Mouse (Mus musculus) neural tube, embryonic 11.5 days (tissue): ENCODE results near the gene Ip6k2. TPM values are rescaled to one million over a fixed set of nuclear protein-coding genes. Genes with fewer than 3 reads are reported as not detected.

Experiments used
- ATAC-seq: fragments of 200-750 bp; cut with Nextera tagmentation; 2 replicates; pipeline ENCODE4 v1.8.0; 2017; ENCODE audit warnings: moderate number of reproducible peaks, mild to moderate bottlenecking, moderate TSS enrichment, moderate library complexity; ENCODE audit not compliant: insufficient read depth, low FRiP score, low TSS enrichment
- DNase-seq: peaks from one replicate; pipeline ENCODE4 v3.0.0-alpha.2; 2015; ENCODE audit warnings: low spot score
- H3K27ac ChIP-seq: fragments of 300-500 bp; sonication (generic); 2 replicates; pipeline ENCODE4 v1.5.1; 2014; ENCODE audit warnings: low read depth, mild to moderate bottlenecking, low read length
- H3K27me3 ChIP-seq: fragments of 300-500 bp; sonication (generic); 2 replicates; pipeline ENCODE4 v1.6.1; 2014; ENCODE audit warnings: mild to moderate bottlenecking, low read length, mixed read lengths; ENCODE audit not compliant: control insufficient read depth, insufficient read depth
- H3K36me3 ChIP-seq: fragments of 300-500 bp; sonication (generic); 2 replicates; pipeline ENCODE4 v1.6.1; 2014; ENCODE audit warnings: mild to moderate bottlenecking, low read length, moderate library complexity, mixed read lengths; ENCODE audit not compliant: control insufficient read depth, insufficient read depth
- H3K4me1 ChIP-seq: fragments of 300-500 bp; sonication (generic); 2 replicates; pipeline ENCODE4 v1.6.1; 2014; ENCODE audit warnings: low read length, mixed read lengths; ENCODE audit not compliant: control insufficient read depth, insufficient read depth
- H3K4me2 ChIP-seq: fragments of 300-500 bp; sonication (generic); 2 replicates; pipeline ENCODE4 v1.6.1; 2014; ENCODE audit warnings: low read depth, mild to moderate bottlenecking, moderate library complexity
- H3K4me3 ChIP-seq: fragments of 300-500 bp; sonication (generic); 2 replicates; pipeline ENCODE4 v1.5.1; 2014; ENCODE audit warnings: low read depth, low read length
- H3K9ac ChIP-seq: fragments of 300-500 bp; sonication (generic); 2 replicates; pipeline ENCODE4 v1.6.1; 2014; ENCODE audit warnings: mild to moderate bottlenecking, low read length
- H3K9me3 ChIP-seq: fragments of 300-500 bp; sonication (generic); 2 replicates; pipeline ENCODE4 v1.6.1; 2016; ENCODE audit warnings: low read length; ENCODE audit not compliant: control insufficient read depth
- WGBS: fragments of 180-500 bp; shearing (Covaris S2); extraction: QIAGEN DNeasy Blood & Tissue Kit; methylation state at CpG from one replicate; pipeline ENCODE4 v1.1.7; 2014; 5-methylcytosine and 5-hydroxymethylcytosine counted together
- polyA plus RNA-seq: library from polyadenylated mRNA; unstranded; fragments of >200 nt; fragmentation: Nextera tagmentation; extraction: Ambion mirVana; gene quantifications from 2 replicates; pipeline ENCODE4 v1.2.1, GENCODE M21; 2014

Gene Ip6k2
- polyA plus RNA-seq, 1 experiment from 2014 or later = 129 TPM

- H3K4me1 ChIP-seq = no peaks in the 10 kb centered on the region
- H3K4me2 ChIP-seq = no peak overlapping the region
- no peaks in the 10 kb centered on the region for H3K9me3 ChIP-seq
- 83% methylated on average over 10 of the region's 10 CpGs for WGBS
- H3K36me3 ChIP-seq = no peaks in the 10 kb centered on the region
- DNase-seq (no peak), ATAC-seq (no peak)
- no peak overlapping the region for H3K9ac ChIP-seq
- H3K4me3 ChIP-seq = no peak overlapping the region
- H3K27ac ChIP-seq = no peak overlapping the region
- H3K27me3 ChIP-seq = no peaks in the 10 kb centered on the region
These were observed 18.6 kb upstream of the Ip6k2 start for GRCm38 (mm10) chr9:108764971-108765370.

DNA sequence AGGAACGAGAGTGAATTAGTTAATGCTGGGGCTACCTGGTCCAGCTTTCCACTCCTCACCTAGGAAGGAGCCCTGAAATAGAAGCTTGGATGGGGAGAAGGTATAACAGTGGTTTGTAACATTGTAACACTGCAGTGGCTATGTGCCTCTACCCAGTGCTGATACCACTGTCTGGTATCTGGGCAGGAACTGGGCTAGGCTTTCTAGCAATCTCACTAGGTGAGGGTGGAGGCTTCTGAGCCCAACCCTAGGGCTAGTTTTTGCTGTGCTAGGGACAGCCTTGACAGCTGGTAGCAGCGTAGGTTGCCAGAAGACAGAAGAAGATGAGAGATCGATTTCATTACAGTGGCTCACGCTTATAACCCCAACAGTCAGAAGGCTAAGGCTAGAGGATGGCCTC is 7.0 kb upstream of the Ip6k2 start:
- ATAC-seq = no peak
- no peak overlapping the region for H3K27ac ChIP-seq
- WGBS = 90% methylated on average over 4 of the region's 4 CpGs

GRCm38 (mm10) chr9:108777276-108777675 is 6.3 kb upstream of the Ip6k2 start:
- H3K36me3 ChIP-seq = no peaks in the 10 kb centered on the region
- H3K4me2 ChIP-seq = no peak overlapping the region
- H3K27ac ChIP-seq = no peak overlapping the region
- no peaks in the 10 kb centered on the region for H3K4me1 ChIP-seq
- 77% methylated on average over 4 of the region's 4 CpGs for WGBS
- no peak overlapping the region for H3K4me3 ChIP-seq
- DNase-seq (no peak), ATAC-seq (no peak)
- no peaks in the 10 kb centered on the region; the same call in 1 of the 2 replicates for H3K9me3 ChIP-seq
- no peaks in the 10 kb centered on the region for H3K27me3 ChIP-seq
- H3K9ac ChIP-seq = no peak overlapping the region

More for the DNA sequence above, 7.0 kb upstream of the Ip6k2 start:
- no peaks in the 10 kb centered on the region; the same call in 1 of the 2 replicates for H3K9me3 ChIP-seq
- H3K4me3 ChIP-seq = no peak overlapping the region
- no peaks in the 10 kb centered on the region for H3K27me3 ChIP-seq
- DNase-seq = no peak
- H3K4me1 ChIP-seq = no peaks in the 10 kb centered on the region
- no peaks in the 10 kb centered on the region for H3K36me3 ChIP-seq
- no peak overlapping the region for H3K9ac ChIP-seq
- H3K4me2 ChIP-seq = no peak overlapping the region

GRCm38 (mm10) chr9:108780959-108781358 is 2.6 kb upstream of the Ip6k2 start:
- H3K4me2 ChIP-seq = no peak overlapping the region
- H3K9ac ChIP-seq = no peak overlapping the region
- no peak overlapping the region for H3K4me3 ChIP-seq
- no peak for DNase-seq
- no peaks in the 10 kb centered on the region for H3K36me3 ChIP-seq
- ATAC-seq = no peak
- no peak overlapping the region for H3K27ac ChIP-seq
- no peaks in the 10 kb centered on the region for H3K27me3 ChIP-seq
- no peaks in the 10 kb centered on the region for H3K9me3 ChIP-seq
- H3K4me1 ChIP-seq = peaks cover 11% of the 10 kb centered on the region
- WGBS = 69% methylated on average over 5 of the region's 5 CpGs

DNA sequence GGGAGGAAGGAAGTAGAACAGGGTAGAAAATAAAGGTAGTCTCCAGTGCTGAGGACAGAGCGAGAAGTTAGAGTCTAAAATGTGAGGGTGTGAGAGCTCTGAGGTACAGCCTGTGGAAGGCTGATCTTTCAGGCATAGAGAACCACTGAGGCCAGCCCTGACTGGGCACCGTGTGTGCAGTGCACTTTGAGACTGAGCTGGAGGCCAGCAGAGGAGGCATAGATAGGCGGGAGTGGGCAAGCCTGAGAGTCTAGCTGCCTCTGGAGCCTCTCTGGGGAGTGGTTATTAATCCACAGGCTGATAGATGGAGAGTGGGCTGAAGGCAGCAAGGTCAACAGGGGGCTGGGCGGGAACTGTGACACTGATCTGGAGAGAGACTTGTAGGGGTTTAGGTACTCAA is 1.7 kb upstream of the Ip6k2 start:
- Histone ChIP-seq H3K9ac (no peak overlapping the region), H3K4me3 (no peak overlapping the region), H3K4me1 (peaks cover 18% of the 10 kb centered on the region), H3K9me3 (no peaks in the 10 kb centered on the region), H3K27me3 (no peaks in the 10 kb centered on the region), H3K27ac (no peak overlapping the region), H3K36me3 (no peaks in the 10 kb centered on the region), H3K4me2 (no peak overlapping the region)
- DNase-seq (no peak), ATAC-seq (no peak)
- WGBS = 69% methylated on average over 4 of the region's 4 CpGs

- Histone ChIP-seq H3K27me3 (no peaks in the 10 kb centered on the region), H3K4me2 (peak overlapping the region; percentile 72), H3K9me3 (no peaks in the 10 kb centered on the region), H3K27ac (peak overlapping the region; percentile 98), H3K9ac (peak overlapping the region; percentile 98), H3K4me3 (peak overlapping the region; percentile 94), H3K36me3 (no peaks in the 10 kb centered on the region), H3K4me1 (peaks cover 27% of the 10 kb centered on the region)
- WGBS = 25% methylated on average over 9 of the region's 9 CpGs
- DNase-seq = peak; percentile 21
- ATAC-seq = peak; percentile 43
These were observed 604 bp upstream of the Ip6k2 start for GRCm38 (mm10) chr9:108782836-108783547.

- no peaks in the 10 kb centered on the region for H3K9me3 ChIP-seq
- peak overlapping the region; percentile 72 for H3K4me2 ChIP-seq
- no peak for ATAC-seq
- H3K36me3 ChIP-seq = no peaks in the 10 kb centered on the region
- H3K9ac ChIP-seq = no peak overlapping the region
- peaks cover 31% of the 10 kb centered on the region for H3K4me1 ChIP-seq
- 0 out of 2 replicates have a peak overlapping the region, but pooled peaks have one; percentile 1 for H3K27ac ChIP-seq
- H3K27me3 ChIP-seq = no peaks in the 10 kb centered on the region
- DNase-seq = peak; percentile 47
- peak overlapping the region; percentile 94 for H3K4me3 ChIP-seq
These were observed 1.8 kb downstream of the Ip6k2 start for GRCm38 (mm10) chr9:108785416-108785815.

- Histone ChIP-seq H3K27me3 (no peaks in the 10 kb centered on the region), H3K4me2 (peak overlapping the region; percentile 72; the same call in 1 of the 2 replicates), H3K4me3 (0 out of 2 replicates have a peak overlapping the region, but pooled peaks have one; percentile 94), H3K4me1 (peaks cover 31% of the 10 kb centered on the region), H3K9ac (no peak overlapping the region), H3K9me3 (no peaks in the 10 kb centered on the region), H3K27ac (no peak overlapping the region), H3K36me3 (no peaks in the 10 kb centered on the region)
- DNase-seq = no peak
- 95% methylated on average over 1 of the region's 1 CpGs for WGBS
- no peak for ATAC-seq
These were observed 2.9 kb downstream of the Ip6k2 start for GRCm38 (mm10) chr9:108786494-108786893.

DNA sequence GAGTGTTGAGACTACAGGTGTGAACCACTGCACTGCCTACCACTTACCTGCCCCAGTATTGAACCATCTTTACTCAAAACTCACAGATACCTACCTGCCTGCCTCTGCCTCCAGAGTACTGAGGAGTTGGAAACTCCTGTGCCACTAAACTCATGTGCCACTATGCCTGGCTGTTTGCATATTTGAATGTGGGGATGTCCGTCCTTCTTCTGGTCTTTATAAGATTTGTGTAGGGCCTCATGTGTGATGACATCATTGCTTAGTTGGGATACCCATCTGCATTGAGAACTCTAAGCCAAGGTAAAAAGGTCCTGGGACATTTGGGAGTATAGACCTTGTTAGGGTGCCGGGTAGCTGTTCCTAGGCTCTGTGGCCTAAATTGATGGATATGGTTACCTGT is 3.5 kb downstream of the Ip6k2 start:
- DNase-seq (no peak), ATAC-seq (no peak)
- no peaks in the 10 kb centered on the region for H3K9me3 ChIP-seq
- no peak overlapping the region for H3K27ac ChIP-seq
- H3K4me3 ChIP-seq = no peak overlapping the region
- H3K9ac ChIP-seq = no peak overlapping the region
- no peak overlapping the region for H3K4me2 ChIP-seq
- no peaks in the 10 kb centered on the region for H3K36me3 ChIP-seq
- no peaks in the 10 kb centered on the region for H3K27me3 ChIP-seq
- whole genome bisulfite sequencing = 93% methylated on average over 2 of the region's 2 CpGs
- peaks cover 35% of the 10 kb centered on the region for H3K4me1 ChIP-seq
